Mouse (Mus musculus) liver, embryonic 14.5 days (tissue): Measurements from ENCODE around the gene Col4a1. TPM values are rescaled to one million over a fixed set of nuclear protein-coding genes. Genes with fewer than 3 reads are reported as not detected.

Source experiments
- ATAC-seq: fragments of 200-750 bp; cut with Nextera tagmentation; 2 replicates; pipeline ENCODE4 v1.8.0; 2017; ENCODE audit warnings: moderate number of reproducible peaks, mild to moderate bottlenecking, moderate library complexity; ENCODE audit not compliant: insufficient read depth
- DNase-seq, 3 experiments: peaks; one replicate each; pipeline ENCODE4 v3.0.0-alpha.2; 2012 to 2013; ENCODE audit warnings: low read depth in 3 of 3, low spot score in 3 of 3
- H3K27ac ChIP-seq: fragments of 300-500 bp; sonication (generic); 2 replicates; pipeline ENCODE4 v1.5.1; 2014; ENCODE audit warnings: moderate library complexity, mild to moderate bottlenecking, control low read depth, inconsistent platforms
- H3K27me3 ChIP-seq: fragments of 300-500 bp; sonication (generic); 2 replicates; pipeline ENCODE4 v1.6.1; 2014; ENCODE audit warnings: mild to moderate bottlenecking, low read length, moderate library complexity; ENCODE audit not compliant: control insufficient read depth, insufficient read depth
- H3K36me3 ChIP-seq: fragments of 300-500 bp; sonication (generic); replicated peaks from 2 replicates; pipeline ENCODE4 v1.6.1; 2014; ENCODE audit warnings: low read depth; ENCODE audit not compliant: control insufficient read depth, insufficient read depth
- H3K4me1 ChIP-seq, 2 experiments: fragments of 200-500 bp in 1 of 2; fragments of 300-500 bp in 1 of 2; sonication (generic) in 1 of 2; replicated peaks; 2 replicates each; pipeline ENCODE4 v1.6.1; 2012 to 2014; ENCODE audit warnings: antibody characterized with exemption in 1 of 2, inconsistent platforms in 1 of 2, low read length in 1 of 2; ENCODE audit not compliant: control insufficient read depth in 2 of 2, insufficient read depth in 2 of 2
- H3K4me2 ChIP-seq: fragments of 300-500 bp; sonication (generic); 2 replicates; pipeline ENCODE4 v1.6.1; 2014; ENCODE audit warnings: low read depth, mild to moderate bottlenecking, control low read depth, moderate library complexity
- H3K4me3 ChIP-seq, 2 experiments: fragments of 200-500 bp in 1 of 2; fragments of 300-500 bp in 1 of 2; sonication (generic) in 1 of 2; 2 replicates each; pipeline ENCODE4 v1.5.1; 2012 to 2014; ENCODE audit warnings: low read depth in 2 of 2, low read length in 2 of 2, mild to moderate bottlenecking in 2 of 2, control low read depth in 1 of 2, inconsistent platforms in 1 of 2, moderate library complexity in 1 of 2; ENCODE audit not compliant: insufficient read depth in 1 of 2
- H3K9ac ChIP-seq: fragments of 300-500 bp; sonication (generic); replicated peaks from 2 replicates; pipeline ENCODE4 v1.6.1; 2014; ENCODE audit warnings: mild to moderate bottlenecking, control low read depth, moderate library complexity
- H3K9me3 ChIP-seq: fragments of 300-500 bp; sonication (generic); 2 replicates; pipeline ENCODE4 v1.6.1; 2016; ENCODE audit warnings: low read length, mixed read lengths; ENCODE audit not compliant: control insufficient read depth
- CTCF ChIP-seq: IDR thresholded peaks from 2 replicates; pipeline ENCODE4 v1.5.1; 2016; ENCODE audit warnings: antibody characterized with exemption, low read depth, control low read depth
- EP300 ChIP-seq: IDR thresholded peaks from 2 replicates; pipeline ENCODE4 v1.6.1; 2016; ENCODE audit warnings: antibody characterized with exemption, low read depth
- WGBS: fragments of 180-500 bp; shearing (Covaris S2); extraction: QIAGEN DNeasy Blood & Tissue Kit; methylation state at CpG from one replicate; pipeline ENCODE4 v1.1.7; 2014; ENCODE audit not compliant: insufficient replicate concordance; 5-methylcytosine and 5-hydroxymethylcytosine counted together
- polyA plus RNA-seq, 2 experiments: library from polyadenylated mRNA; depleted of rRNA in 1 of 2; stranded (reverse) in 1 of 2; unstranded in 1 of 2; fragments of >200 nt; fragmentation: Nextera tagmentation in 1 of 2; extraction: Ambion mirVana in 1 of 2; gene quantifications; 2 replicates each; pipeline versions ENCODE4 v1.2.1 to v1.2.3; 2012 to 2014

Col4a1 gene
- polyA plus RNA-seq, 2 experiments, result 13.5 to 16.3 TPM

GRCm38 (mm10) chr8:11265971-11266370 lies 46.7 kb downstream of the Col4a1 start:
- H3K4me3 ChIP-seq, result no peak overlapping the region
- H3K4me1 ChIP-seq, result peaks cover 0 to 3% of the 10 kb centered on the region in 2 experiments; a peak in 1 of 4 replicates
- ATAC-seq (no peak), DNase-seq (no peak)
- H3K9ac ChIP-seq, result no peak overlapping the region
- no peaks in the 10 kb centered on the region for H3K27me3 ChIP-seq
- no peaks in the 10 kb centered on the region for H3K36me3 ChIP-seq
- TF ChIP-seq EP300, result no peak
- TF ChIP-seq CTCF, result no peak
- H3K9me3 ChIP-seq, result no peaks in the 10 kb centered on the region
- no peak overlapping the region for H3K4me2 ChIP-seq
- H3K27ac ChIP-seq, result no peak overlapping the region
- 40% methylated on average over 3 of the region's 3 CpGs for WGBS

- TF ChIP-seq CTCF, result no peak
- no peak for TF ChIP-seq EP300
- Histone ChIP-seq H3K9me3 (no peaks in the 10 kb centered on the region), H3K4me1 (peaks cover 0 to 15% of the 10 kb centered on the region in 2 experiments; a peak in 2 of 4 replicates), H3K27ac (no peak overlapping the region), H3K27me3 (no peaks in the 10 kb centered on the region), H3K4me3 (no peak overlapping the region), H3K4me2 (no peak overlapping the region), H3K9ac (no peak overlapping the region), H3K36me3 (no peaks in the 10 kb centered on the region)
- ATAC-seq (no peak), DNase-seq (no peak)
- 57% methylated on average over 6 of the region's 6 CpGs for WGBS
Measured at GRCm38 (mm10) chr8:11263848-11264247, 48.8 kb downstream of the Col4a1 start.

GRCm38 (mm10) chr8:11262031-11262735 lies 50.4 kb downstream of the Col4a1 start:
- Histone ChIP-seq H3K27me3 (no peaks in the 10 kb centered on the region), H3K9me3 (no peaks in the 10 kb centered on the region), H3K4me2 (no peak overlapping the region), H3K27ac (no peak overlapping the region), H3K4me1 (peaks cover 0 to 12% of the 10 kb centered on the region in 2 experiments; a peak in 2 of 4 replicates), H3K36me3 (no peaks in the 10 kb centered on the region), H3K4me3 (no peak overlapping the region), H3K9ac (no peak overlapping the region)
- no peak for TF ChIP-seq CTCF
- no peak for TF ChIP-seq EP300
- ATAC-seq, result no peak
- 57% methylated on average over 15 of the region's 15 CpGs for WGBS
- DNase-seq, result no peak

GRCm38 (mm10) chr8:11259832-11260615 lies 52.6 kb downstream of the Col4a1 start:
- WGBS, result 6% methylated on average over 10 of the region's 10 CpGs
- Histone ChIP-seq H3K27ac (no peak overlapping the region), H3K4me3 (no peak overlapping the region), H3K9ac (no peak overlapping the region), H3K4me1 (peaks cover 0 to 12% of the 10 kb centered on the region in 2 experiments; a peak in 2 of 4 replicates), H3K27me3 (no peaks in the 10 kb centered on the region), H3K4me2 (no peak overlapping the region), H3K9me3 (no peaks in the 10 kb centered on the region), H3K36me3 (no peaks in the 10 kb centered on the region)
- no peak for TF ChIP-seq CTCF
- TF ChIP-seq EP300, result no peak
- DNase-seq, result no peak
- ATAC-seq, result peak; percentile 41; the same call in 1 of the 2 replicates

GRCm38 (mm10) chr8:11258517-11259136 lies 54.0 kb downstream of the Col4a1 start:
- ATAC-seq, result no peak
- no peaks in the 10 kb centered on the region for H3K9me3 ChIP-seq
- WGBS, result 30% methylated on average over 2 of the region's 2 CpGs

More at GRCm38 (mm10) chr8:11258517-11259136, 54.0 kb downstream of the Col4a1 start:
- Histone ChIP-seq H3K27me3 (no peaks in the 10 kb centered on the region), H3K4me2 (no peak overlapping the region), H3K4me3 (no peak overlapping the region), H3K9ac (no peak overlapping the region), H3K27ac (no peak overlapping the region), H3K4me1 (peaks cover 0 to 12% of the 10 kb centered on the region in 2 experiments; a peak in 2 of 4 replicates), H3K36me3 (no peaks in the 10 kb centered on the region)
- TF ChIP-seq EP300, result no peak
- no peak for TF ChIP-seq CTCF
- DNase-seq, result no peak
